ENCODE assay signal across 26 mouse cellular contexts in the genomic region with DNA sequence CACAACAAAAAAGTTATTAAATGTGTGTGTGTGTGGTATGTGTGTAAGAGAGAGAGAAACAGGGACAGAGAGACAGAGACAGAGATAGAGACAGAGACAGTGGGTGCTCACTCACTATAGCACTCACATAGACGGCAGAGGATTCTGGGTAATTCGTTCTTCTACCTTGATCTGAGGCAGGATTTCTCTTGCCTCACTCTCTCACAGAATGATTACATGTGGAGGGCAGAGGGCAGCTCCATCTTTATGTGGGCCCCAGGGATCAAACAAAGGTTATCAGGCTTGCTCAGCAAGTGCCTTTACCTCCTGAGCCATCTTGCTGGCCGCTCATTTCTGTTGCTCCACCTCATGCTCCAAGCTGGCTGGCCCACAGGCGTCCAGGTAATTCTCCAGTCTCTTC.
"Had no signal": no experiment of that assay in that cellular context is flagged by ENCODE, and none has a peak within 500 bp of the region (broad histone marks: within the 10 kb centered on the region; RNA-seq: fewer than 3 reads in every experiment).

No protein-coding gene starts in this region.

- H3K9me3 ChIP-seq: heart, embryonic 10.5 days; heart, embryonic 12.5 days; hindbrain, embryonic 10.5 days; hindbrain, embryonic 12.5 days; kidney, embryonic 15.5 days; limb, embryonic 13.5 days; limb, embryonic 15.5 days had no signal

- H3K4me2 ChIP-seq: heart, embryonic 12.5 days; hindbrain, embryonic 12.5 days; hindbrain, embryonic 14.5 days; kidney, embryonic 15.5 days; limb, embryonic 13.5 days; limb, embryonic 15.5 days had no signal

- DNase-seq: gastrocnemius, adult 2 months; gastrocnemius, postnatal 10 days; gastrocnemius, postnatal 25 days; heart, adult 18-20 months; heart, postnatal 10 days; heart, postnatal 4 days; kidney, adult 11 months; kidney, adult 2 months; kidney, adult 9 months; kidney, postnatal 14 days; kidney, postnatal 36 days; layer of hippocampus, adult 9-11 months; layer of hippocampus, postnatal 36 days; left cerebral cortex, postnatal 4 days had no signal

- H3K36me3 ChIP-seq: heart, embryonic 10.5 days; heart, embryonic 12.5 days had no signal

- H3K27ac ChIP-seq: gastrocnemius, adult 2 months; heart, embryonic 10.5 days; hindbrain, embryonic 10.5 days; hindbrain, embryonic 12.5 days; hindbrain, embryonic 14.5 days; kidney, embryonic 15.5 days; kidney, postnatal 0 days; limb, embryonic 13.5 days; limb, embryonic 15.5 days had no signal

- H3K27me3 ChIP-seq: heart, embryonic 12.5 days; hindbrain, embryonic 12.5 days; kidney, embryonic 15.5 days; limb, embryonic 13.5 days; limb, embryonic 15.5 days had no signal

- H3K4me3 ChIP-seq: gastrocnemius, adult 2 months; heart, embryonic 10.5 days; heart, embryonic 12.5 days; hindbrain, embryonic 10.5 days; hindbrain, embryonic 12.5 days; kidney, embryonic 15.5 days; limb, embryonic 13.5 days; limb, embryonic 15.5 days had no signal

- H3K4me1 ChIP-seq: limb, embryonic 13.5 days; limb, embryonic 15.5 days had no signal

- H3K9ac ChIP-seq: heart, embryonic 12.5 days; hindbrain, embryonic 12.5 days; hindbrain, embryonic 14.5 days; kidney, embryonic 15.5 days; limb, embryonic 13.5 days; limb, embryonic 15.5 days had no signal

- ATAC-seq: forebrain, embryonic 16.5 days; hindbrain, embryonic 16.5 days; inflammation-experienced regulatory T-cells, adult 6 months had no signal
